Mouse (Mus musculus) liver, adult 2 months (tissue): Measurements from ENCODE around the gene Map4k2.

ENCODE experiments used
- CTCF ChIP-seq: fragments of 200-500 bp; IDR thresholded peaks from 2 replicates; pipeline ENCODE4 v1.5.1; 2011; ENCODE audit warnings: low read depth, low read length, control low read depth
- POLR2A ChIP-seq: fragments of 200-500 bp; IDR thresholded peaks from 2 replicates; pipeline ENCODE4 v1.6.1; 2011; ENCODE audit warnings: low read length, control low read depth; ENCODE audit not compliant: insufficient read depth; ENCODE audit errors: extremely low read depth

DNA sequence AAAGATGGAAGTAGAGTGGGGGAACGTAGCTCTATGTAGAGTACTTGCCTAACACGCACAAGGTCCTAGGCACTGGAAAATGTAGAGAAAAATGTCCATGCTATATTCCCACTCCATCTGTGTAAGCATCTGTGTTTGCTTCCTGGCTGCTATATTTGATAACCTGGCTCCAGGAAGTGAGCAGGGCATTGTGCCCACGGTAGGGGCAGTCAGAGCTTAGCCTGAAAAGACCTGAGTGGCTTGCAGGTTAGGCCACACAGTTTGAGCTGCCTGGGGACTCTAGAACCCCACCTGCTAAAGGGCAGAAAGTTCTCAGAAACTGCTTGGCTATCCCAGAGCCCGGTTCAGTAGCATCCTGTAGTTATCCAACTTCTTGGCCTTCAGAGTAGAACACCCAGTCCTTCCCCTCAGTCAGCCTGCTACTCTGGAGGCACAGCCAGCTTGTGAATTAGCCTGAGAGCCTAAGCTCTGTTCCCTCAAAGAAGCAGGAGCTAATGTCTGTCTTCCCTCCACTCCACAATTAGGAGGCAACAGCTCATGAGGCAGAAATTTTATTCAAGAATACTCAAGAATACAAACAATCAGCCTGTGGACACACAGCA, 41.5 kb downstream of the Map4k2 start:
- TF ChIP-seq CTCF (no peak), POLR2A (no peak)
